Mouse (Mus musculus) embryonic facial prominence, embryonic 15.5 days (tissue): ENCODE results near the gene Pitpnm1. TPM values are rescaled to one million over a fixed set of nuclear protein-coding genes. Genes with fewer than 3 reads are reported as not detected.
"Not testable (repeated sequence)": the region's sequence is repeated elsewhere in the genome, so short reads cannot be mapped to it uniquely, and the experiment has no call there.

ENCODE experiments used
- ATAC-seq: fragments of 200-750 bp; cut with Nextera tagmentation; 2 replicates; pipeline ENCODE4 v1.8.0; 2017; ENCODE audit warnings: low read depth, moderate TSS enrichment; ENCODE audit not compliant: insufficient number of reproducible peaks, low FRiP score, low TSS enrichment
- H3K27ac ChIP-seq: fragments of 300-500 bp; sonication (generic); replicated peaks from 2 replicates; pipeline ENCODE4 v1.5.1; 2015; ENCODE audit warnings: mild to moderate bottlenecking, inconsistent platforms
- H3K27me3 ChIP-seq: fragments of 300-500 bp; sonication (generic); 2 replicates; pipeline ENCODE4 v1.6.1; 2015; ENCODE audit warnings: inconsistent platforms
- H3K36me3 ChIP-seq: fragments of 300-500 bp; sonication (generic); 2 replicates; pipeline ENCODE4 v1.6.1; 2015; ENCODE audit warnings: mild to moderate bottlenecking, inconsistent platforms
- H3K4me1 ChIP-seq: fragments of 300-500 bp; sonication (generic); 2 replicates; pipeline ENCODE4 v1.6.1; 2015; ENCODE audit warnings: inconsistent platforms
- H3K4me2 ChIP-seq: fragments of 300-500 bp; sonication (generic); replicated peaks from 2 replicates; pipeline ENCODE4 v1.6.1; 2015; ENCODE audit warnings: mild to moderate bottlenecking, inconsistent platforms
- H3K4me3 ChIP-seq: fragments of 300-500 bp; sonication (generic); replicated peaks from 2 replicates; pipeline ENCODE4 v1.5.1; 2015; ENCODE audit warnings: mild to moderate bottlenecking, inconsistent platforms
- H3K9ac ChIP-seq: fragments of 300-500 bp; sonication (generic); 2 replicates; pipeline ENCODE4 v1.6.1; 2015; ENCODE audit warnings: inconsistent platforms
- H3K9me3 ChIP-seq: fragments of 300-500 bp; sonication (generic); replicated peaks from 2 replicates; pipeline ENCODE4 v1.6.1; 2016; ENCODE audit warnings: inconsistent platforms
- WGBS: fragments of 180-500 bp; shearing (Covaris S2); methylation state at CpG from one replicate; pipeline ENCODE4 v1.1.7; 2015; 5-methylcytosine and 5-hydroxymethylcytosine counted together
- polyA plus RNA-seq: library from polyadenylated mRNA; unstranded; fragments of >200 nt; fragmentation: Nextera tagmentation; extraction: Ambion mirVana; gene quantifications from 2 replicates; pipeline ENCODE4 v1.2.1, GENCODE M21; 2015

The Pitpnm1 gene
- polyA plus RNA-seq, 1 experiment from 2014 or later = 9.7 TPM

DNA sequence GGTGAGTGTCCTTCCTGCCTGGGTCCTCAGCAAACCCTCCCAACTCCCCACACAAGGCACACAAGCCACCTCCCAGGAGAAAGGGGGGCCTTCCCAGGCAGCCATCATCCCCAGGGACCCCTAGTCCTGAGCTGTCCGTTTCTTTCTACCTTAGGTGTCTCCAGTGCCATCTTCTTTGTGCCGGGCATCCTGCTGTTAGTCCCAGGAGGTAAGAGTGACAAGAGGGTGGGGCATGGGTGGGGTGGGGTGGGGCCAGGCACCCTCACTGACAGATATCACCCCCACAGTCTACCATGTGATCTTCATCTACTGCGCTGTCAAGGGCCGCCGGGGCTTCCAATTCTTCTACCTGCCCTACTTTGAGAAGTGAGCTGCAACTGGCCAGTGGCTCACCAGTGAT lies 31.3 kb downstream of the Pitpnm1 start:
- ATAC-seq = no peak
- whole genome bisulfite sequencing = 86% methylated on average over 5 of the region's 5 CpGs
- peaks cover 44% of the 10 kb centered on the region for H3K36me3 ChIP-seq

DNA sequence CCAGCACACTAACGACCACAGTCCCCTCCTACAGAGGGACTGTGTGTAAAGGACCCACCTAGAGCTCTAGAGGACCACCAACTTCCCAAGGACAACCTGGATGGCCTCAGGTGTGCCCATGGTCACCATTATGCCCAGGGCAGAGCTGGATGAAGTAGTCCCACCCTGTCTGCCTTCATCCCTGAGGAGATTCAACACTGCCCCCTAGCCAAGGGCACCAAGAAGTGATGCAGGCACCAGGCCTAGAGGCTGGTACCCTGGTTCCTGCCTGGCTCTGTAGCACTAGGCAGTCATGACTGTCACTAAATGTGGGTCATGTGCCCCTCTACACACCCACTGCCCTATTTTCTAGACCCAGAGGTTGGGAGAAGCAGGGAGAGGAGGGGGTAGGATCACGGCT lies 32.0 kb downstream of the Pitpnm1 start:
- peaks cover 44% of the 10 kb centered on the region for H3K36me3 ChIP-seq

More for the DNA sequence above, 31.3 kb downstream of the Pitpnm1 start:
- no peak overlapping the region for H3K4me3 ChIP-seq
- no peak overlapping the region for H3K27ac ChIP-seq
- no peak overlapping the region for H3K9ac ChIP-seq
- H3K4me1 ChIP-seq = peaks cover 15% of the 10 kb centered on the region
- no peak overlapping the region for H3K4me2 ChIP-seq
- no peaks in the 10 kb centered on the region for H3K27me3 ChIP-seq
- no peaks in the 10 kb centered on the region for H3K9me3 ChIP-seq

DNA sequence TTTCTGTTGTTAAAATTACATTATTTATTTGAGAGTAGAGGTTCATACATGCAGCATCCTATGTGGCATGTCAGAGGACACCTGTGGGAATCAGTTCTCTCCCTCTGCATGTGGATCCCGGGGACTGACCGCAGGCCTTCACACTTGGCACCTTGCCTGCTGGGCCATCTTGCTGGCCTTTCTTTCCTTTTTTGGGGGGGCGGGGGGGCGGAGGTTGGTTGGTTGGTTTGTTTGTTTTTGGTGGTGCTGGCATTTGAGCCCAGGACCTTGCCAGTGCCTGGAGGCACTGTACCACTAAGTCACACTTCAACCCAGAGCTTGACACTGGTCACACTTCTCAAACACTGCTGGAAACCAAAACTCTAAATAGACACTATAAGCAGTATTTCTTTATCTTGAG lies 34.6 kb downstream of the Pitpnm1 start:
- ATAC-seq = no peak
- Histone ChIP-seq H3K27ac (no peak overlapping the region), H3K9me3 (no peaks in the 10 kb centered on the region), H3K4me2 (no peak overlapping the region), H3K4me1 (no peaks in the 10 kb centered on the region), H3K27me3 (no peaks in the 10 kb centered on the region), H3K36me3 (peaks cover 31% of the 10 kb centered on the region), H3K9ac (no peak overlapping the region), H3K4me3 (no peak overlapping the region)
- 84% methylated on average over 4 of the region's 4 CpGs for WGBS

More for the DNA sequence above, 32.0 kb downstream of the Pitpnm1 start:
- no peak for ATAC-seq
- 84% methylated on average over 2 of the region's 2 CpGs for WGBS
- no peak overlapping the region for H3K4me3 ChIP-seq
- no peak overlapping the region for H3K4me2 ChIP-seq
- H3K27me3 ChIP-seq = no peaks in the 10 kb centered on the region
- H3K4me1 ChIP-seq = peaks cover 10% of the 10 kb centered on the region
- H3K9ac ChIP-seq = no peak overlapping the region
- H3K27ac ChIP-seq = no peak overlapping the region
- no peaks in the 10 kb centered on the region for H3K9me3 ChIP-seq

DNA sequence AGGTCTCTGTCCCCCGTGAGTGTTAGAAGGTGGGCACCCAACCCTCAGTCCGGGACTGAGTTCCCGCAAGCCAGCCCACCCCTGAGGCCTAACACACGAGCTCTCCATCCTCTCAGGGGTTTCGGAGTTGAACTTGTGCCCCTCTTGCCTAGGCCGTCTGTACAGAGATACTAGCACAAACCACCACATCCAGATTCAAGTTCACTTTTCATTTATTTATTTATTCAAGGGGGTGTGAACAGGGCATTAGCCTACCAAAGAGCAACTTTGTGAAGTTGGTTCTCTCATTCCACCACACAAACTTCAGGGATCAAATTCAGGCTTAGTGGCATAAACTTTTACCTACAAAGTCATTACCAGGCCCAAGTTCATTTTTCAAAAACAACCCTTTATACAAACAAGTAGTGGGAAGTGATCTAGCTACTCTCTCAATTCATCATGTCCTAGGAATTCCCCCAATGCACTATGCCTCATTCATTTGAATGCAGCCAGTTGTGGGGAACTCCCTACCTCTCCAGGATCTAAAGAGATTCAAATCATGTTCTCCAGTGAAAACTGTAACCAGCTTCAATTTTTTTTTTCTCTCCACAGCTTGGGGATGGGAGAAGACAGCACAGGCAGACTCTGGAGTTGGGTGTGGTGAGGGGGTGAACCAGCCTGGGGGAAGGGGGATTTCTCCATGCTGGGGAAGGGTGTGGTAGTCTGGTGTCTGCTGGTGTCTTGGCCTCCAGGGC lies 35.6 kb downstream of the Pitpnm1 start:
- not testable (repeated sequence) for H3K9me3 ChIP-seq, H3K4me3 ChIP-seq, H3K27me3 ChIP-seq, H3K9ac ChIP-seq, H3K4me2 ChIP-seq, H3K4me1 ChIP-seq, H3K27ac ChIP-seq, ATAC-seq
- WGBS = 77% methylated on average over 6 of the region's 6 CpGs
- peaks cover 22% of the 10 kb centered on the region for H3K36me3 ChIP-seq

DNA sequence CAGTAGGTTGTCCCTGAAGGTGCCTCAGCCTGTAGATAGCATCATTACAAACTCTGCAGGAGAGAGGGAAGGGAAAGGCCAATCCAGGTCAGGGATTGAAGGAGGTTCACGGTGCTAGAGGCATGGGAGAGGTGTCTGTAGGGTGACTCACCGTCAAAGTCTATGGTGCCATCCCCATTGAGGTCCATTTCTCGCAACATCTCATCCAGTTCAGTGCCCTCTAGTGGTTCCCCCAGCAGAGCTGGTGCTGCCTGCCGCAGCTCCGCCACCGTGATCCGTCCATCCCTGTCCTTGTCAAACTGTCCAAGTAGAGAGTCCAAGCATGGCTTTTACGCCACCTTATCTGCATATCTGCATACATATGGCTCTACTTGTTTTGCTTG lies 36.2 kb downstream of the Pitpnm1 start:
- not testable (repeated sequence) for H3K9ac ChIP-seq, H3K4me2 ChIP-seq, H3K4me1 ChIP-seq, H3K27ac ChIP-seq, H3K4me3 ChIP-seq, H3K27me3 ChIP-seq, ATAC-seq, H3K9me3 ChIP-seq
- WGBS = 12% methylated on average over 8 of the region's 8 CpGs
- H3K36me3 ChIP-seq = peaks cover 20% of the 10 kb centered on the region

DNA sequence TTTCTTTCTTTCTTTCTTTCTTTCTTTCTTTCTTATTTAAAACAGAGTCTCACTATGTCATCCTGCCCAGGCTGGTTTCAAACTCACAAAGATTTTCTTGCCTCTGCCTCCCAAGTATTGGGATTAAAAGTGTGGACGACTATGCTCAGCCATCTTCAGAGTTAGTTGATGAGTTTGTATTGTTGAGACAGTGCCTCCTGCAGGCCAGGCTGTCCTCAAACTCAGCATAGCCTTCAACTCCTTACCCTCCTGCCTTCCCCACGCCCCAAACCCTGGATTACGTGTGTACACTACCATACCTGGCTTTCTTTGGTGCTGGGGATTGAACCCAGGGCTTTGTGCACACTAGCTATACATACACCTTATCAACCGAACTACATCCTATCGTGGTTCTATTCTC lies 36.7 kb downstream of the Pitpnm1 start:
- Histone ChIP-seq H3K4me1 (no peaks in the 10 kb centered on the region), H3K4me3 (no peak overlapping the region), H3K27ac (no peak overlapping the region), H3K4me2 (no peak overlapping the region), H3K27me3 (no peaks in the 10 kb centered on the region), H3K9me3 (no peaks in the 10 kb centered on the region), H3K36me3 (peaks cover 15% of the 10 kb centered on the region), H3K9ac (no peak overlapping the region)
- ATAC-seq = no peak
- 78% methylated on average over 5 of the region's 5 CpGs for WGBS

DNA sequence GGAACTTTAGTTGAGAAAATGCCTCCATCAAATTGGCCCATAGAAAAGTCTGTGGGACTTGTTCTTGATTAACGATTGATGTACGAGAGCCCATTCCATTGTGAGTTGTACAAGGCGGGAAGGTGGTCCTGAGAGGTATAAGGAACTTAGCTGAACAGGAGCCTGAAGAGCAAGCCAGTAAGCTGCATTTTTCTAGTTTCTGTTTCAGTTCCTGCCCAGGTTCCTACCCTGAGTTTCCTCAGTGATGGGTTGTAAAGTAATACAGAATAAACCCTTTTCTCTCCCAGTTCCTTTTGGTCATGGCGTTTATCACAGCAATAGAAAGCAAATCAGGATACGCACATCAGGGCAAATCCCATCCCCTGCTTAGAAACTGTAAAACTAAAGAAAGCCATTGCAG lies 38.1 kb downstream of the Pitpnm1 start:
- no peaks in the 10 kb centered on the region for H3K9me3 ChIP-seq

DNA sequence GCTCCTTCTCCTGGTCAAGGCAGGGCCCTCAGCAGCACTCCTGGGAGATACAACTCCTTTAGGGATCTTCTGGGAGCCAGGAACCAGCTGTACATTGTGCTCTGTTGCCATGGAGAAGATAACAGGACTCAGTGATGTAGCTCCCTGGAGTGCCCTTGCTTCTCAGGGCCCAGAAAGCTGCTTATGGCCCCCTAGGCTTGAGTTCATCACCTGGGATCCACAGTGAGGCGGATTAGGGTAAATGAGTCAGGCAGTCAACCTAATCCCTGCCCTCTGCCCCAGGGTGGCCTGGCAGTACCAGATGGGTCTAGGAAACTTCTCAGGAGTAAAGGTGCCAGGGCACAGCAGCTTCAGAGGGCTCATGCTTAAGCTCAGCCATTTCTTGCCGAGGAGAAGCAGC lies 39.6 kb downstream of the Pitpnm1 start, which contains the start of gene Gpr152:
Gene Gpr152 (plus strand): TSS at position 342 of the 400 bp plus-strand sequence.
- Histone ChIP-seq H3K4me1 (no peaks in the 10 kb centered on the region), H3K36me3 (no peaks in the 10 kb centered on the region), H3K27ac (no peak within 1 kb of the TSS), H3K9me3 (no peaks in the 10 kb centered on the region), H3K9ac (no peak within 1 kb of the TSS), H3K27me3 (no peaks in the 10 kb centered on the region), H3K4me2 (no peak within 1 kb of the TSS), H3K4me3 (no peak within 1 kb of the TSS)
- WGBS = 75% methylated on average over 2 of the region's 2 CpGs
- no peak for ATAC-seq

More for the DNA sequence above, 38.1 kb downstream of the Pitpnm1 start:
- H3K4me3 ChIP-seq = no peak overlapping the region
- no peaks in the 10 kb centered on the region for H3K4me1 ChIP-seq
- peaks cover under 1% of the 10 kb centered on the region; the same call in 1 of the 2 replicates for H3K36me3 ChIP-seq
- 84% methylated on average over 5 of the region's 5 CpGs for WGBS
- no peaks in the 10 kb centered on the region for H3K27me3 ChIP-seq
- ATAC-seq = no peak
- H3K27ac ChIP-seq = no peak overlapping the region
- no peak overlapping the region for H3K9ac ChIP-seq
- H3K4me2 ChIP-seq = no peak overlapping the region

DNA sequence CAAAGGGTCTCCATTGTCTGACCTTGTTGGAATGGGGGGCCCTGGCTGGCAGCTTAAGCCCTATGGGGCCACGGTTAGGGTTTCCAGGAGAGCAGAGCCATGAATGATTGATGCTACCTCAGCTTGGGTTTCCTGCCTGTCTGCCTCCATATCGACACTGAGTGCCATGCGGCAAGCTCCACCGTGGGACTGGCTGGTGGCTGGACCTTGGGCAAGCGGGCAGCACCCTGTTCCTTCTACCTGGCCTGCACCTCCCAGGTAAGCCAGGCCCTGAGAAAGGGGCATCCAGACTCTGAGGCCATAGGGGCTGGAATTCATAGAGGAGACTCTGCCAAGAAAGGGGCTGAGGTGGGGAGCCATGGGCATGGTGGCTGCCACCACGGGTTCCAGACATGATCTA lies 40.3 kb downstream of the Pitpnm1 start:
- no peak overlapping the region for H3K4me2 ChIP-seq
- no peaks in the 10 kb centered on the region for H3K27me3 ChIP-seq

DNA sequence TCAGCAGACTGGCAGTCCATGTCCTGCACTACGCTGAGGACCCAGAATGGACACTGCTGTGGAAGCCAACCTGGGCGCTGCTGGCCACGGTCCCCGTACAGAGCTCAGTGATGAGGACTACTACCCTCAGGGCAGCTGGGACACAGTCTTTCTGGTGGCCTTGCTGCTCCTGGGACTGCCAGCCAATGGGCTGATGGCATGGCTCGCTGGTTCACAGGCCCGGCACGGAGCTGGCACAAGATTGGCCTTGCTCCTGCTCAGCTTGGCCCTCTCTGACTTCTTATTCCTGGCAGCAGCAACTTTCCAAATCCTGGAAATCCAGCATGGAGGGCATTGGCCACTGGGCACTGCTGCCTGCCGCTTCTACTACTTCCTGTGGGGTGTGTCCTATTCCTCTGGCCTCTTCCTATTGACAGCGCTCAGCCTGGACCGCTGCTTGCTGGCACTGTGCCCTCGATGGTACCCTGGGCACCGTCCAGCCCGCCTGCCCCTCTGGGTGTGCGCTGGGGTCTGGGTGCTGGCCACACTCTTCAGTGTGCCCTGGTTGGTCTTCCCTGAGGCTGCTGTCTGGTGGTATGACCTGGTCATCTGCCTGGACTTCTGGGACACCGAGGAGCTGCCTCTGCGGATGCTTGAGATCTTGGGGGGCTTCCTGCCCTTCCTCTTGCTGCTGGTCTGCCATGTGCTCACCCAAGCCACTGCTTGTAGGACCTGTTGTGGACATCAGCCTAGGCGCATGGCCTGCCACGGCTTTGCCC lies 42.8 kb downstream of the Pitpnm1 start:
- Histone ChIP-seq H3K4me2 (no peak overlapping the region), H3K27me3 (no peaks in the 10 kb centered on the region), H3K36me3 (no peaks in the 10 kb centered on the region), H3K9me3 (no peaks in the 10 kb centered on the region), H3K9ac (no peak overlapping the region), H3K27ac (no peak overlapping the region), H3K4me1 (no peaks in the 10 kb centered on the region), H3K4me3 (no peak overlapping the region)
- no peak for ATAC-seq
- 86% methylated on average over 18 of the region's 18 CpGs for WGBS

More for the DNA sequence above, 40.3 kb downstream of the Pitpnm1 start:
- no peaks in the 10 kb centered on the region for H3K9me3 ChIP-seq
- no peaks in the 10 kb centered on the region for H3K36me3 ChIP-seq
- no peak overlapping the region for H3K4me3 ChIP-seq
- no peaks in the 10 kb centered on the region for H3K4me1 ChIP-seq
- no peak for ATAC-seq
- H3K9ac ChIP-seq = no peak overlapping the region
- 79% methylated on average over 6 of the region's 6 CpGs for WGBS
- no peak overlapping the region for H3K27ac ChIP-seq

DNA sequence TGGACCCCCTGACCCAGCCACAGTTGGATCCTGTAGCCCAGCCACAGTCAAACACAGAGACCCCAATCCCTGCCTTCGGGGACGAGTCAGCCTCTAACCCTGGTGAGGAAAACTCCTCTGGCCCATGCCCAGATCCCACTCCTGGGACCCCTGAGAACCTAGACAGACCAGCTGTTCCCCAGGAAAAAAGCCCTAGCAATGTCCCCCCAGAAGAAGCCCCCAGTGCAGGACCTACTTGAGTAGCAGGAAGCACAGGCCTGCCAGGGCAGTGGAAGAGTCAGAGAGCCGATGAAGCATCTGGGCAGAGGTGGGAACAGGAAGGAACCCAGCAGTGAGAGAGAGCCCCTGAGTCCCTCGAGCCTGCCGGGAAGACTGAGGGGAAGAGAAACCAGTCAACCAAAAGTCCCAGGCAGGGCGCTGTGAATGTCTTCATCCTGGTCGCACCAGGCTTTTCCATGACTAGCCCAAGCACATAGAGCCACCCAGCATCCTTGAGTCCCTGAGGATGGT lies 44.0 kb downstream of the Pitpnm1 start, which contains the start of gene Cabp4:
Gene Cabp4 (minus strand): TSS at position 275 of the 510 bp plus-strand sequence.
- 70% methylated on average over 7 of the region's 7 CpGs for WGBS
- H3K9me3 ChIP-seq = no peaks in the 10 kb centered on the region
- H3K9ac ChIP-seq = no peak within 1 kb of the TSS
- H3K27me3 ChIP-seq = no peaks in the 10 kb centered on the region
- no peak within 1 kb of the TSS for H3K4me3 ChIP-seq
- no peaks in the 10 kb centered on the region for H3K36me3 ChIP-seq
- ATAC-seq = no peak
- H3K4me2 ChIP-seq = no peak within 1 kb of the TSS
- H3K4me1 ChIP-seq = peaks cover 6% of the 10 kb centered on the region
- no peak within 1 kb of the TSS for H3K27ac ChIP-seq
